Mouse (Mus musculus): ENCODE results near the gene Rgs12.

Gene Rgs12

GRCm38 (mm10) chr5:34931516-34932457, 17.5 kb upstream of the Rgs12 start:
- DNase-seq (ENCODE audit: low read depth, low spot score), result no peak

DNA sequence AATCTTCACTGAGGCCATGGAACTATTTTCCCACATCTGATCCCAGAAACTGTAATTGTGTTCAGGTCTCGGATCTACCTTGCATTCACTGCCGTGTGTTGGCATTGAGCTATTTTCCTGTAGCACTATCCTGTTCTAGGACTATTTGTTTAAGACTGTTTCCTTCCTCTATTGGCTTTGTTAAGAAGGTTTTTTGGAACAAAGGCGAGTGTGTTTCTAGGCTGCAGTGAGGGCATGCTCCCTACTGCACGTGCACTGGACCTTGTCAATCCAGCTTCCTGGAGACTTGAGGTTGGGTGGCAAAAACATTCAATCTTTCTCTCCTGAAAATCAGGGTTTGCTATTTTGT, 16.8 kb upstream of the Rgs12 start:
- DNase-seq (ENCODE audit: low read depth, low spot score), result no peak

- DNase-seq (ENCODE audit: low read depth, low spot score), result peak; percentile 17
Measured at GRCm38 (mm10) chr5:34933461-34933860, 15.8 kb upstream of the Rgs12 start.

GRCm38 (mm10) chr5:34941710-34942470, 7.4 kb upstream of the Rgs12 start:
- no peak for DNase-seq (ENCODE audit: low read depth, low spot score)

GRCm38 (mm10) chr5:34943428-34943827, 5.8 kb upstream of the Rgs12 start:
- DNase-seq (ENCODE audit: low read depth, low spot score), result no peak

DNA sequence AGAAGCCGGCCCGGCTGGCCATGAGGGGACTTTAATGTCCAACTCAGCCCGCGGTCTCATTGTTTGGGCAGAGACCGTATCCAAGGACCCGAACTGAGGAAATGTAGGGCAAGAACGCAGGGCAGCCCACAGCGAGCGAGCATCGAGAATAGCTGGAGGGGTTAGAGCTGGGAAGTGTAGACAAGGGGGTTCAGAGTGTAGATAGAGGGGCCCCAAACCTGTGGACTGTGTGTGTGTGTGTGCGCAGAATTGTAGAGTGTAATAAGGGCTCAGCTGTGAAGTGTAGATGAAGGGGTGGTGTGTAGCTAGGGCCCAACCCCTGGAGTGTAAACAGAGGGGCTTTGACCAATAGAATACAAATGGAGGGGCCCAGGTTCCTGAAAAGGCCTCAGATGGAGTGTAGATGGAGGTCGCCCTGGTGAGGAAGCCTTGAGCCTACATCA, 545 bp downstream of the Rgs12 start:
- DNase-seq (ENCODE audit: low read depth, low spot score), result no peak

GRCm38 (mm10) chr5:34950486-34951160, 1.4 kb downstream of the Rgs12 start:
- no peak for DNase-seq (ENCODE audit: low read depth, low spot score)

DNA sequence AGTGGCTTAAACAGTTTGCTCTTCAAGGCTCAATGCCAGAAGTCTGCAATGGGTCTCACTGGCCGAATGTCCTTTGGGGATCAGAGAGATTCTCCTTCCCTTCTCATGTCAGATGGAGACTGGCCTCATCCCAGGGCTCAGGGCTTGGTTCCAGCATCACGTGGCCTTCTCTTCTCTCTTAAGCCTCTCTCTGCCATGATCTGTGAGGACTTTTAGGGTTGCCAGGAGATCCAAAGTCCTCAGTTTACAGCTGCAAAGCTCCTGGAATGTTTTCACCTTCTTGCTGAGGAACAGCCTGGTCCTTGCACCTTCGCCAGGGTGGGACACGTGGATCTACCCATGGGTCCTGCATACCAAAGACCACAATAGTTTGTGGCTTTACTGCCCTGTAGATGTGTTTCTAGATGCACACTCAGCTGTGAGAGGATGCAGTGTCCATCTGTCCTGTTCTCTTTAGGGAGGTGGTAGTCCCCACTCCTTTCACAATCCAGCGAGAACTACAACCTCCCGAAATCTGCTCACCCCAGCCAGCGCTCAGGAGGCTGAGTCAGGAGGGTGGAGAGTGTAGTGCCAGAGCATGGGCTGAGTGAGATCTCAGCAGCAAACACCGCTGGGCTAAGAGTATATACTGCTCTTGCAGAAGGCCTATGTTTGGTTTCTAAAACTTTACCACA, 2.1 kb downstream of the Rgs12 start:
- DNase-seq (ENCODE audit: low read depth, low spot score), result no peak

GRCm38 (mm10) chr5:34954508-34954907, 5.3 kb downstream of the Rgs12 start:
- DNase-seq (ENCODE audit: low read depth, low spot score), result no peak

DNA sequence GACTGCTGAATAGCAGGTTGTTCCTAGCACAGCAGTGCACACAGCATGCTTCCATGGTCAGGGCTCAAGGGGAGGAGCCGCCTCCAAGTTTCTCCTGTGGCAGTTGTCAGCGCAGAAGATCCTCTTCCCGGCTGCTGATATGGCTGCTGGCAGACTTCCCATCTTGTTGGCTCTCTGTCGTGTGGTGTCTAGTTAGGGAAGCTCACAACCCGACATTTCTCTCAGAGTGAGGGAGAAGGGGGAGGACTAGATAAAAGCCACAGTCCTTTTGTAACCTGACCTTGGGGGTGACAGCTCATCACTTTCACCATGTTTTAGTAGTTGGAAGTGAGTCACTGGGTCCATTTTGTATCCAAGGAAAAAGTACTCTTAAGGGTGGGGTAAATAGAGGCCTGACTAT, 6.4 kb downstream of the Rgs12 start:
- DNase-seq (ENCODE audit: low read depth, low spot score), result no peak

DNA sequence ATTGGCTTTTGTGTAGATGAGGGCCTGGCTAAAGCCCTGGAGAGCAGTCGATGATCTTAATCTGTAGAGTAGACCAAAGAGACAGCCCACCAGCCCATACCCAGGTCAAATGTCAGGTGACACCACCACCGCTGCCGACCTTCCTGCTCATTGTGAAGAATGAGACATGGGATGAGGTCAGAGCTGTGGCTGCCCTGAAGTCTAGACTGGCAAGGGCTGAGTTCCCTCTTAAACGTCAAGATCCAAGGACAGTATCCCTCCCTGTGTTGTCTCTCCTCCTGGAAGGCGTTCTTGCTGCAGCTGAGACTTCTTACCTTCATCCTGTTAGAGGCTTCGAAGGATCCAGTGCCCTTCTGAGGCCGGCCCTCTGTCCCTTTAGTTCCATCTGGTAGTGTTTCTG, 6.9 kb downstream of the Rgs12 start:
- DNase-seq (ENCODE audit: low read depth, low spot score), result no peak

DNA sequence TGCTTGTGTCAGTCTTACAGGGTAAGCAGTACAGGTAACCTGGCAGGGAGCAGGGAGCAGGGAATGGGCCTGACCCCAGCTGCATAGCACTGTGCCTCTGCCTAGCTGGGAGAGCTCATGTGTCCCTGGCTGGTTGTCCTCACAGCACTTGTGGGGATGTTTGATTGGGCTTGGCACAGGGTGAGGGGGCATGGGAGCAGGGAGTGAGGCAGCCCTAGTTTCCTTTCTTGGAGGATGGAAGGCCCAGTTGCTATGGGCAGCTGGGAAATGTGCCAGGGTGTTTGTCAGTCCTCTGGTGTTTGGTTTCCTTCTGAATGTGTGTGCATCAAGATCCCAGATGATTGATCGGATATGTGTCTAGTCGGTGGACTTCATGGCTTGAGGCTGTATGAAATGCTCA, 7.8 kb downstream of the Rgs12 start:
- DNase-seq (ENCODE audit: low read depth, low spot score), result no peak

- no peak for DNase-seq (ENCODE audit: low read depth, low spot score)
Measured at GRCm38 (mm10) chr5:34960021-34960420, 10.8 kb downstream of the Rgs12 start.

DNA sequence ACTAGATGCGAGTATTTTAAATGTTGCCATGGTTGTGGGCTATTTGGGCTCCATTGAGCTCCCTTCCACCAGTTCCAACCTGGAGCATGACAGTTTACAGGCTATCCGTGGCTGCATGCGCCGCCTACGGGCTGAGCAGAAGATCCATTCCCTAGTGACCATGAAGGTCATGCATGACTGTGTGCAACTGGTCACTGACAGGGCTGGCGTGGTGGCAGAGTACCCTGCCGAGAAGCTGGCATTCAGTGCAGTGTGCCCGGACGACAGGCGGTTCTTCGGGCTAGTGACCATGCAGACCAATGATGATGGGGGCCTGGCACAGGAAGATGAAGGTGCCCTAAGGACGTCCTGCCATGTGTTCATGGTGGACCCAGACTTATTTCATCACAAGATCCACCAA, 16.3 kb downstream of the Rgs12 start:
- no peak for DNase-seq (ENCODE audit: low read depth, low spot score)

DNA sequence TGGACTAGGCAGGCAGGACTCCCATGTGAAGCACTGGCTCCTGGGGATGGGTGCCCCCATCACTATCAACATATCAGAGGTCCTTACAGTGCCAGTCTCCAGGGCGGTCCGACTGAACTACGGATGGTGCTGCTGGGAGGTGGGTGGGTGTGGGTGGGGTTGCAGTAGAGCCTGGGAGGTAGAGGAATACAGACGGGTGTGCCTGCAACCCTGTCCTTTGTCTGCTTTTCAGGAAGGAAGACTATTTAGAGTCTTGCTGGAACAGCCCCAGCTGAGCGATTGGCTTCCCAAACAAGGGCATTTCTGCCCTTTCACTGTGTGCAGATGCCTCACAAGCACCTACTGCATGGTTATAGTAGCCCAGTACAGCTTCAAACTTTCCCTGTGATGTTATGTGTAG, 19.1 kb downstream of the Rgs12 start:
- no peak for DNase-seq (ENCODE audit: low read depth, low spot score)

GRCm38 (mm10) chr5:34972471-34972870, 23.2 kb downstream of the Rgs12 start:
- no peak for DNase-seq (ENCODE audit: low read depth, low spot score)

DNA sequence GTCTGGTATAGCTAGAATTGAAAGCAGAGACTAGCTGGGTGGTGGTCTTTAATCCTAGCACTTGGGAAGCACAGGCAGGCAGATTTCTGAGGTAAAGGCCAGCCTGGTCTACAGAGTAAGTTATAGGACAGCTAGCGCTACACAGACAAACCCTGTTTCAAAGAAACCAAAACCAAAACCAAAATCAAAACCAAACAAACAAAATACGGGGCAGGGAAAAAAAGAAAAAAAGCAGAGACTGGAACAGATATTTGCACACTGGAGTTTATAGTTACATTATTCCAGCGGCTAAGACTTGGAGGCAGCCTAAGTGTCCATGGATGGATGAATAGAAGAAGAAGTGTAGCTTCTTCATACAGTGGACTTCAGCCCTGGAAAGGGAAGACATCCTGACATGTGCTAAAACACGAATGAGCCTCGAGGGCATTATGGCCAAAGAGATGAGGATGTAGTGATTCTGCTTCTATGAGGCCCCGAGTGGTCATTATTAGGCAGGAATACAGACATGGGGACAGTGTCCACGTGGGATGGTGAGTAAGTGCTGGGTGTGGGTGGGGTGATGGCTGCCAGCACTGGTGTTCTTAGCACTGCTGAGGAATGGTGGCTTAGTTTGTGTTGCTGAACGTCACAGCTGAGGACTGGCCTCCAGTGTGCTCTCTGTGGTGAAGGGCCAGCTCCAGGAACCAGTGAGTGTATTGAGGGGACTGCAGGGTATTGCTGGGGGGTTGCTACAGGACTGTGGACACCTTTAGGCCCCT, 24.5 kb downstream of the Rgs12 start:
- peak; percentile 50 for DNase-seq (ENCODE audit: low read depth, low spot score)

DNA sequence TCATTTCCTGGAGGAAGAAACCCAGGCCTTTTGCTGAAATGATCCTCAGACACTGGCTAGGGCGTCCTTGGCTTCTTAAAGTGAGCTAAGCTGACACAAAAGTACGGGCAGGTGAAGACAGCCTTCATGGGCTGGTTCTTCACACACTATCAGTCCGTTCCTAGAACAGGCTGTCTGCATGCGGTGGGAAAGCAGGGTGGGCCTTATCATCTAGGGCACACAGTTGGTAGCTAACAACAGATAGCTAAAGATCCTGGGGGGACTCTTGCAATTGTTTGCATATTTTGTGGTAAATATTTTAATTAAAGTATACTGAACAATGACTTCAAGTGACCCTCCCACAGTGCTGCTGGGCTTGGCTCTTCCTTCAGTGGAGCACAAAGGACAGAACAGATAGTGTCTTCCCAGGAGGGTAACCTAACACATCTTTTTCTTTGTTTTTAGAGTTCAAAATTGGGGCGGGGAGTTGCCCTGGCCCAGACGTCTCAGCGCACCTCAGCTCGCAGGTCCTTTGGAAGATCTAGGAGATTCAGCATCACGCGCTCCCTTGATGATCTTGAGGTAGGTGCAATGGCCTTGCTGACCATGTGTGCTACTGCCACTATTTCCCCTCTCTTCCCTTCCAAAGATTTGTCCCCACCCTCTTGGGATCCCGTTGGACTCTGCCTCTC, 25.7 kb downstream of the Rgs12 start:
- DNase-seq (ENCODE audit: low read depth, low spot score), result no peak

DNA sequence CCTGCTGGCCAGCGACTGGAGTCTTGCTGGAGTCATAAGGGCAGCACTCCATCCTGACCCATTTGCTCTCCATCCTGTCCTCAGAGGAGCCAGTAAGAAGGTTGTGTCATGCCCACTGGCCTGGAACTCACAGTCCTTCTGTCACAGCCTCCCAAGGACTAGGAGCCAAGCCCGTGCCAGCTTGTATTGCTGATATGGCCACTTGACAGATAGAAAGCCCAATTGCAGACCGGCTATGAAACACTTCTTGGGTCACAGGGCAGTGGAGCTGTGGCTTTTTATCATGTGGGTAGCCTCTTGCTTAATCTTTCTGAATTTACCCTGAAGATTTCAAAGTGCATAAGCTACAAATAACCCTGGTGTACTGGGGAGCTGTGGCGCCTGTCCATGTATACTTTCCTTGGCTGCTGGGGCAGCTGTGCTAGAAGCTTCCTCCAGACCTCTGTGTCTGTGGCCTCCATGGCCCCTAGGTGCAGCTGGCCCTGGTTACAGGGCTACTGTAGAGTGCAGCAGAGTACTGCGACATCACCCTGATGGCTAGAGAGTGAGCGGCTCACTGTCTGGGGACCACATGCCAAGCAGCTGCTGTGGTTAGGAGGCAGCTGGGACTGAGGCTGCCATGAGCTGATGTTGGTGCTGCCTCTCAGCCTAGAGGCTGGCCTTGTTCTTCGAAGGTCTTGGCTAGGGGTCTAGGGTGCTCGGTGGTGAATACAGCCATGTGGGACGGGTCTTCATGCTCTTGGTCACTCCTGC, 27.5 kb downstream of the Rgs12 start:
- DNase-seq (ENCODE audit: low read depth, low spot score), result no peak

DNA sequence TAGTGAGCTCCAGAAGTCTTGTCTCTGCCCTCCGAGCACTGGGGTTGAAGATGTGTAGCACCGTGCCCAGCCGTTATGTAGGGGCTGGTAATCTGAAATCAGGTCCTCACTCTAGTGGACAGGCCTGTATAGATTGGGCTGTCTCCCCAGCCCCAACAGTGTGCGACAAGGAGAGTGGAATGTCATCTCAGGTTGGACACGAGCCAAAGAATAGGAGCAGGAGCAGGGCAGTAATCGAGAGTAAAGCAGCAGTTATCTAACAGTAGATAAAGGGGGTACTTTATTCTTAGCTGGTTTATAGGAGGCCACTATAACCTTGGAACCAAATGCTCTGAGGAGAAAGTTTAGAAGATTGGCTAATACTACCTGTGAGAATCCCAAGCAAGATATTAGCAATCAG, 30.9 kb downstream of the Rgs12 start:
- DNase-seq (ENCODE audit: low read depth, low spot score), result no peak

Data from CD4-positive helper T cell, adult 2 months (primary cell).